ENCODE assay signal across 8 mouse cellular contexts in genomic region chr7:75781298-75781947, GRCm38 (mm10).
DNase-seq lines count a peak whose midpoint lies in the region; ATAC-seq and TF ChIP-seq lines count a peak whose summit lies in the region.

No protein-coding gene starts in this region.

- H3K36me3 ChIP-seq in kidney, adult 2 months (ENCODE audit: control insufficient read depth, insufficient read depth, low read length), result no peaks in the 10 kb centered on the region
- peaks cover 0 to 6% of the 10 kb centered on the region in 2 experiments; a peak in 2 of 4 replicates for H3K36me3 ChIP-seq in MEL (ENCODE audit: control insufficient read depth in 1 of 2, insufficient read depth in 2 of 2, low read length in 2 of 2)
- H3K36me3 ChIP-seq in hindbrain, embryonic 13.5 days, result 0 out of 2 replicates have a peak, but pooled peaks cover 4% of the 10 kb centered on the region
- no peaks in the 10 kb centered on the region; the same call in 1 of the 2 replicates for H3K36me3 ChIP-seq in midbrain, embryonic 13.5 days

- no peak for TF ChIP-seq RAD21 in MEL (IDR thresholded peaks at IDR 0.05; ENCODE audit: low read depth, low read length)

- peaks cover 9% of the 10 kb centered on the region for H3K79me2 ChIP-seq in MEL (ENCODE audit: control insufficient read depth, insufficient read depth, low read length, poor library complexity)

- TF ChIP-seq CTCF in kidney, adult 2 months (conservative IDR thresholded peaks at IDR 0.05; ENCODE audit: insufficient read depth, insufficient read length, low read depth, low read length), result no peak
- TF ChIP-seq CTCF in MEL (IDR thresholded peaks at IDR 0.05 in 2 of 3, conservative IDR thresholded peaks at IDR 0.05 in 1 of 3; ENCODE audit: control insufficient read depth in 1 of 3, insufficient read depth in 1 of 3, low read depth in 2 of 3, low read length in 3 of 3, poor library complexity in 1 of 3, severe bottlenecking in 1 of 3), result no peak

- peak; percentile 68 for ATAC-seq in hindbrain, embryonic 13.5 days (ENCODE audit: low FRiP score)
- no peak; the same call in 1 of the 2 replicates for ATAC-seq in midbrain, embryonic 13.5 days
- ATAC-seq in frontal cortex, adult (ENCODE audit: low TSS enrichment), result no peak

- no peak for TF ChIP-seq POLR2A in kidney, adult 2 months (IDR thresholded peaks at IDR 0.05; ENCODE audit: low read depth, low read length)
- no peak for TF ChIP-seq POLR2A in MEL (IDR thresholded peaks at IDR 0.05; ENCODE audit: control insufficient read depth in 1 of 2, insufficient read depth in 1 of 2, low read depth in 1 of 2, low read length in 2 of 2, poor library complexity in 1 of 2)

- DNase-seq in kidney, adult 2 months, result no peak
- DNase-seq in kidney, adult 18-20 months, result no peak
- no peak for DNase-seq in MEL (ENCODE audit: low read depth, low spot score)
- no peak for DNase-seq in cerebellum, postnatal 36 days
- DNase-seq in cerebellum, postnatal 10 days, result no peak

- no peaks in the 10 kb centered on the region for H3K27me3 ChIP-seq in kidney, adult 2 months (replicated peaks; ENCODE audit: control insufficient read depth, insufficient read depth, low read length)
- no peaks in the 10 kb centered on the region for H3K27me3 ChIP-seq in MEL (ENCODE audit: control insufficient read depth in 1 of 2, insufficient read depth in 2 of 2, low read length in 2 of 2)
- no peaks in the 10 kb centered on the region for H3K27me3 ChIP-seq in hindbrain, embryonic 13.5 days
- H3K27me3 ChIP-seq in midbrain, embryonic 13.5 days, result no peaks in the 10 kb centered on the region

- peak overlapping the region; percentile 94 for H3K4me3 ChIP-seq in kidney, adult 2 months (ENCODE audit: insufficient read depth, low read depth, low read length)
- H3K4me3 ChIP-seq in MEL (ENCODE audit: control insufficient read depth in 1 of 2, insufficient read depth in 1 of 2, low read depth in 2 of 2, low read length in 2 of 2), result peak overlapping the region; percentile 52 to 73
- H3K4me3 ChIP-seq in hindbrain, embryonic 13.5 days, result peak overlapping the region; percentile 46
- H3K4me3 ChIP-seq in midbrain, embryonic 13.5 days (replicated peaks), result peak overlapping the region; percentile 45

- no peak overlapping the region for H3K27ac ChIP-seq in kidney, adult 2 months (ENCODE audit: insufficient read depth, low read depth, low read length)
- H3K27ac ChIP-seq in MEL (ENCODE audit: control insufficient read depth, low read depth, low read length), result peak overlapping the region; percentile 6; the same call in 1 of the 2 replicates
- no peak overlapping the region for H3K27ac ChIP-seq in hindbrain, embryonic 13.5 days
- no peak overlapping the region for H3K27ac ChIP-seq in midbrain, embryonic 13.5 days

- WGBS in kidney, adult 2 months, result 14% methylated on average over 13 of the region's 13 CpGs
- WGBS in hindbrain, embryonic 13.5 days, result 6% methylated on average over 13 of the region's 13 CpGs
- 6% methylated on average over 13 of the region's 13 CpGs for WGBS in midbrain, embryonic 13.5 days

- no peak for TF ChIP-seq EP300 in MEL (IDR thresholded peaks at IDR 0.05; ENCODE audit: low read depth in 1 of 2, low read length in 2 of 2)

- no peaks in the 10 kb centered on the region for H3K9me3 ChIP-seq in MEL (replicated peaks; ENCODE audit: insufficient read depth, low read length)
- H3K9me3 ChIP-seq in hindbrain, embryonic 13.5 days, result no peaks in the 10 kb centered on the region
- no peaks in the 10 kb centered on the region for H3K9me3 ChIP-seq in midbrain, embryonic 13.5 days

- peak overlapping the region; percentile 83 for H3K9ac ChIP-seq in MEL (ENCODE audit: control insufficient read depth, low read depth, low read length, poor library complexity, severe bottlenecking)
- H3K9ac ChIP-seq in hindbrain, embryonic 13.5 days, result peak overlapping the region; percentile 65
- peak overlapping the region; percentile 53; the same call in 1 of the 2 replicates for H3K9ac ChIP-seq in midbrain, embryonic 13.5 days (replicated peaks)

- peak overlapping the region; percentile 62 for H3K4me2 ChIP-seq in hindbrain, embryonic 13.5 days
- peak overlapping the region; percentile 65 for H3K4me2 ChIP-seq in midbrain, embryonic 13.5 days (replicated peaks)

- H3K4me1 ChIP-seq in kidney, adult 2 months (ENCODE audit: control insufficient read depth, insufficient read depth, low read length), result peaks cover 3% of the 10 kb centered on the region; the same call in 1 of the 2 replicates
- peaks cover 0 to 2% of the 10 kb centered on the region in 2 experiments; a peak in 1 of 4 replicates for H3K4me1 ChIP-seq in MEL (ENCODE audit: control insufficient read depth in 1 of 2, insufficient read depth in 2 of 2, low read length in 2 of 2)
- H3K4me1 ChIP-seq in hindbrain, embryonic 13.5 days (replicated peaks), result peaks cover 5% of the 10 kb centered on the region; the same call in 1 of the 2 replicates
- H3K4me1 ChIP-seq in midbrain, embryonic 13.5 days (replicated peaks), result no peaks in the 10 kb centered on the region

TF ChIP-seq in MEL, 35 proteins besides CTCF, POLR2A, EP300 and RAD21:
- TF ChIP-seq MAFK (IDR thresholded peaks at IDR 0.05; ENCODE audit: borderline replicate concordance, low read depth, low read length), result no peak
- TF ChIP-seq ZC3H11A (IDR thresholded peaks at IDR 0.05; ENCODE audit: low read depth, low read length), result no peak
- TF ChIP-seq SIN3A (IDR thresholded peaks at IDR 0.05; ENCODE audit: low read length), result 0 out of 2 replicates have a peak, but pooled peaks have one; percentile 14
- TF ChIP-seq MXI1 (IDR thresholded peaks at IDR 0.05; ENCODE audit: low read depth, low read length), result peak; percentile 74
- no peak for TF ChIP-seq GABPA (IDR thresholded peaks at IDR 0.05; ENCODE audit: low read depth, low read length)
- TF ChIP-seq GATA1 (IDR thresholded peaks at IDR 0.05; ENCODE audit: low read depth, low read length), result no peak
- TF ChIP-seq SMC3 (IDR thresholded peaks at IDR 0.05; ENCODE audit: low read depth, low read length), result no peak
- no peak for TF ChIP-seq E2F4 (IDR thresholded peaks at IDR 0.05; ENCODE audit: borderline replicate concordance, low read depth, low read length)
- TF ChIP-seq JUND (IDR thresholded peaks at IDR 0.05; ENCODE audit: low read depth, low read length), result no peak
- TF ChIP-seq NELFE (IDR thresholded peaks at IDR 0.05; ENCODE audit: low read depth, low read length), result no peak
- TF ChIP-seq USF1 (IDR thresholded peaks at IDR 0.05; ENCODE audit: low read depth, low read length), result no peak
- no peak for TF ChIP-seq ETS1 (IDR thresholded peaks at IDR 0.05; ENCODE audit: low read depth, low read length)
- no peak for TF ChIP-seq TAL1 (IDR thresholded peaks at IDR 0.05; ENCODE audit: low read length)
- TF ChIP-seq ELF1 (IDR thresholded peaks at IDR 0.05; ENCODE audit: low read depth, low read length), result no peak
- no peak for TF ChIP-seq ZMIZ1 (IDR thresholded peaks at IDR 0.05; ENCODE audit: low read depth, low read length)
- 0 out of 2 replicates have a peak, but pooled peaks have one; percentile 32 for TF ChIP-seq MAX (IDR thresholded peaks at IDR 0.05; ENCODE audit: low read length)
- TF ChIP-seq UBTF (IDR thresholded peaks at IDR 0.05; ENCODE audit: borderline replicate concordance, insufficient read depth, low read depth, low read length), result no peak
- TF ChIP-seq MYB (IDR thresholded peaks at IDR 0.05; ENCODE audit: low read depth, low read length), result no peak
- TF ChIP-seq MYC (IDR thresholded peaks at IDR 0.05; ENCODE audit: low read depth, low read length), result peak; percentile 57; the same call in 1 of the 2 replicates
